Mouse (Mus musculus): Measurements from ENCODE around the gene Insr.

- TF ChIP-seq MYC (IDR thresholded peaks at IDR 0.05; ENCODE audit: low read depth, low read length) (no peak), CTCF (conservative IDR thresholded peaks at IDR 0.05 in 1 of 2, IDR thresholded peaks at IDR 0.05 in 1 of 2; ENCODE audit: low read depth in 2 of 2, low read length in 2 of 2) (no peak), POLR2A (IDR thresholded peaks at IDR 0.05; ENCODE audit: low read depth, low read length) (no peak), HCFC1 (IDR thresholded peaks at IDR 0.05; ENCODE audit: low read depth, low read length) (no peak), EP300 (IDR thresholded peaks at IDR 0.05; ENCODE audit: low read length) (no peak), JUND (conservative IDR thresholded peaks at IDR 0.05; ENCODE audit: low read depth, low read length) (no peak)
These were observed 44.8 kb upstream of the Insr start for GRCm38 (mm10) chr8:3324253-3324652.

Measured in CH12.LX (cell line).